Mouse (Mus musculus) ES-E14 (cell line): Measurements from ENCODE around the gene Lamtor2.

Source experiments
- CHD2 ChIP-seq: IDR thresholded peaks from 2 replicates; pipeline ENCODE4 v1.6.1; 2014; ENCODE audit warnings: mild to moderate bottlenecking, low read depth, low read length, inconsistent platforms
- HCFC1 ChIP-seq: IDR thresholded peaks from 2 replicates; pipeline ENCODE4 v1.6.1; 2012; ENCODE audit warnings: low read length, inconsistent platforms, borderline replicate concordance; ENCODE audit not compliant: insufficient read depth
- MAFK ChIP-seq: IDR thresholded peaks from 2 replicates; pipeline ENCODE4 v1.6.1; 2014; ENCODE audit warnings: mild to moderate bottlenecking, low read depth, low read length, inconsistent platforms; ENCODE audit not compliant: insufficient read depth
- ZC3H11A ChIP-seq: IDR thresholded peaks from 2 replicates; pipeline ENCODE4 v1.6.1; 2012; ENCODE audit warnings: low read depth, mild to moderate bottlenecking, inconsistent platforms, low read length, borderline replicate concordance
- ZNF384 ChIP-seq: IDR thresholded peaks from 2 replicates; pipeline ENCODE4 v1.6.1; 2012; ENCODE audit warnings: low read depth, low read length, inconsistent platforms

DNA sequence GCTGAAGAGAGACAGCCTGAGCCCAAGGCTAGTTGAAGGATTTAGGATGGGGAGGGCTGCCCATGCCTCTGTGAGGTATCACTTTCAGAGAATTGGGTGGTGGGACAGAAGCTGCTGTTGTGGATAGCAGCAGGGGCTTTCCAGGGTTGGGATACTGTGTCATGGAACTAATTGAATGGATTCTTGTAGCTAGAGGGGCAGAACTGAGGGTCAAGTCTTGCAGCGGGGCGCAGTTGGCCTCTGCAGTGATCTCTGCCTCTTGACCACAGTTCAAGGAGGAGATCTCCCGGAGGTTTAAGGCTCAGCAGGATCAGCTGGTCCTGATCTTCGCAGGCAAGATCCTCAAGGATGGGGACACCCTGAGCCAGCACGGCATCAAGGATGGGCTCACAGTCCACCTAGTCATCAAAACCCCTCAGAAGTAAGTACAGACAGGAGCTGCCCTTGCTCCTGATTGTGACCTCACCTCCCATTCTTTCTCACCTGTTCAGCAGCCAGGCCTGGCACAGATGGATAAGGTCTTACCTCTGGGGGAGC lies 2.3 kb upstream of the Lamtor2 start:
- TF ChIP-seq MAFK (no peak), CHD2 (no peak), ZC3H11A (no peak), HCFC1 (no peak), ZNF384 (no peak)
